Mouse (Mus musculus): ENCODE results near the gene 2310009B15Rik. TPM values are rescaled to one million over a fixed set of nuclear protein-coding genes. Genes with fewer than 3 reads are reported as not detected.

Gene 2310009B15Rik
- 17.2 TPM for polyA plus RNA-seq (2017; shearing (Covaris generic))

DNA sequence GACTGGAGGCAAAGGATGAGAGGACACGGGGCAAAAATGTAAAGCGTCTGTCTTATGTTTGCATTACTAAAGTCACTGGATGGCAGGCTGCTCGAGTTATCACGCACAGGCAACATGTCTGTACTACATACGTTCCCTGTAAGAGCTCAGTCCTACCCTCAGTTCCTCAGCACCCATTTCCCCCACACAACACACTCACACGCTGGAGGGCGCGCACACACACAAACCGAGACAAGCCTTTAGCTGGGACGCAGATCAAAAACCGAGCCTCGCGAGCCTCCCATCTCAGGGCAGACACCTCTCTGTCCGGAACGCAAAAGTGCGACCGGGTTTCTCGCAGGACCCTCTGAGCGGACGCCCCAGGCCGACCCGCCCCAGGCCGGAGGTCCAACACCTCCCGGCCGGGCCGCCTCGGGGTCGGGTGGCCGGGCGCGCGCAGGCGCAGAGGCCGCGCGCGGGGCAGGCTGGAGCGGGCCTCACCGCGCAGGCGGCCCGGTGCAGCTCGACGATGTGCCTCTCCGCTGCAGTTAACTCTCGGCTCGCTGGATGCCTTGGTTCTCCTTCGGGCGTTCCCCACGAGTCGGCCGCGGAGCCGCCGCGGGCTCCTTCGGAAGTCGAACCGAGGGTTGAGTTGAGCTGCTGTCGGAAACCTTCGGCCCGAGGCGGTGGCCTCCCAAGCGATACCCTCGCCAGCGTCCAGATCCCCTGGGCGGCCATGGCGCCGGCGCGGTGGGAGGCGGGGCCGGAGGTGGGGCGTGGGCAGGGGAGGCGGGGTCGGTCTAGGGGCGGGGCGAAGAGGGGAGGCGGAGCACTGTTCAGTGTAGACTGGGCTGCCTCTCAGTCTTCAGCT, at the start of gene 2310009B15Rik:
Gene 2310009B15Rik, minus strand, starts transcription at position 752 of the 850 bp plus-strand sequence.

DNA sequence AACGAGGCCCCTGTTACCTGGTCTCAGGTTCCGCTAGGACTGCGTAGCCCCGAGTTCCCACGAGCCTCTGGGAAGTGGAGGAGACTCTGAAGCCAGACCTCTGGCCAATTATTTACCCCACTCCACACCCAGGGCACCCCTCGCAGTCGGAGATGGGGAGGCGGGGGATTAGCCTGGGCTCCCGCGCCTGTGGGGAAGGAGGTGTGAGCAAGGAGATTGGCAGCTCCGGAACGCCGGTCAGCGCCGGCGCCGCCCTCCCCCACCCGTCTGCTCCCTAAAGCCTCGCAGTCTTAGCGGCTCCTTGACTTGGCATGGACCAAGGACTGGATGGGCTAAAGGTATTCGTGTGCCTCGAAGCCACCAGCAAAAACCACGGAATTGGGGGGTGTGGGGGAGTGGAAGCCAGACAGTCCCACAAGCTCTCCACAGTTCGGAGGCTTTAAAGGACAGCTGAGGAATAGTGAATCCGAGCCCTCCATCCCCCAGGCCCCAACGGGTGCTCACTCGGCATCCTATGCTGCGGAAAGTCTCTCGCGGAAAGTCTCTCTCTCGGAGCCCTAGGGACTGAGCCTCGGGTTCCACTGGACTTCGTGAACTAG, 8.0 kb downstream of the 2310009B15Rik start, which contains the start of gene Lhx9:
Gene Lhx9, minus strand, starts transcription at position 67 of the 599 bp plus-strand sequence.

Other genes starting within 250 kb of the 2310009B15Rik start
- 74.9 TPM for gene Nek7, start 236.7 kb downstream of the 2310009B15Rik start, polyA plus RNA-seq (2017; shearing (Covaris generic))
- gene Lhx9, start 8.3 kb downstream of the 2310009B15Rik start, polyA plus RNA-seq (2017; shearing (Covaris generic)), result 0.09 TPM
- 49.8 TPM for gene Dennd1b, start 106.6 kb upstream of the 2310009B15Rik start, polyA plus RNA-seq (2017; shearing (Covaris generic))

Measured in naive thymus-derived CD4-positive, alpha-beta T cell, adult 5 months (primary cell).